Mouse (Mus musculus) heart, postnatal 0 days (tissue): ENCODE data around the gene Actn3. TPM values are rescaled to one million over a fixed set of nuclear protein-coding genes. Genes with fewer than 3 reads are reported as not detected.
"Not testable (repeated sequence)": the region's sequence is repeated elsewhere in the genome, so short reads cannot be mapped to it uniquely, and the experiment has no call there.

Experiments
- ATAC-seq: fragments of 200-750 bp; cut with Nextera tagmentation; 2 replicates; pipeline ENCODE4 v1.8.0; 2017; ENCODE audit warnings: low read depth, moderate number of reproducible peaks, moderate library complexity; ENCODE audit not compliant: insufficient read depth
- DNase-seq: peaks from one replicate; pipeline ENCODE4 v3.0.0-alpha.2; 2016; ENCODE audit warnings: low spot score
- H3K27ac ChIP-seq: fragments of 300-500 bp; sonication (generic); 2 replicates; pipeline ENCODE4 v1.5.1; 2014; ENCODE audit warnings: low read depth, mild to moderate bottlenecking
- H3K27me3 ChIP-seq: fragments of 300-500 bp; sonication (generic); 2 replicates; pipeline ENCODE4 v1.6.1; 2014; ENCODE audit warnings: low read length, mixed read lengths; ENCODE audit not compliant: control insufficient read depth, insufficient read depth
- H3K36me3 ChIP-seq: fragments of 300-500 bp; sonication (generic); replicated peaks from 2 replicates; pipeline ENCODE4 v1.6.1; 2014; ENCODE audit warnings: low read length, mixed read lengths; ENCODE audit not compliant: control insufficient read depth, insufficient read depth
- H3K4me1 ChIP-seq: fragments of 300-500 bp; sonication (generic); 2 replicates; pipeline ENCODE4 v1.6.1; 2014; ENCODE audit warnings: antibody characterized with exemption; ENCODE audit not compliant: control insufficient read depth, insufficient read depth
- H3K4me2 ChIP-seq: fragments of 300-500 bp; sonication (generic); 2 replicates; pipeline ENCODE4 v1.6.1; 2014; ENCODE audit warnings: low read depth, mild to moderate bottlenecking, low read length, moderate library complexity
- H3K4me3 ChIP-seq: fragments of 300-500 bp; sonication (generic); 2 replicates; pipeline ENCODE4 v1.5.1; 2014; ENCODE audit warnings: low read depth, low read length
- H3K9ac ChIP-seq: fragments of 300-500 bp; sonication (generic); replicated peaks from 2 replicates; pipeline ENCODE4 v1.6.1; 2014; ENCODE audit warnings: low read depth, low read length, mixed read lengths
- H3K9me3 ChIP-seq: fragments of 300-500 bp; sonication (generic); replicated peaks from 2 replicates; pipeline ENCODE4 v1.6.1; 2016; ENCODE audit warnings: low read length; ENCODE audit not compliant: control insufficient read depth
- CTCF ChIP-seq: IDR thresholded peaks from 2 replicates; pipeline ENCODE4 v1.5.1; 2016; ENCODE audit warnings: antibody characterized with exemption, control low read depth, low read depth
- EP300 ChIP-seq: IDR thresholded peaks from 2 replicates; pipeline ENCODE4 v1.6.1; 2016; ENCODE audit warnings: antibody characterized with exemption, low read depth
- WGBS: fragments of 180-500 bp; shearing (Covaris S2); extraction: QIAGEN DNeasy Blood & Tissue Kit; methylation state at CpG from one replicate; pipeline ENCODE4 v1.1.7; 2014; 5-methylcytosine and 5-hydroxymethylcytosine counted together
- polyA plus RNA-seq: library from polyadenylated mRNA; unstranded; fragments of >200 nt; fragmentation: Nextera tagmentation; extraction: Ambion mirVana; gene quantifications from 2 replicates; pipeline ENCODE4 v1.2.1, GENCODE M21; 2015
- total RNA-seq: library from RNA; depleted of rRNA; stranded (reverse); fragments of >200 nt; gene quantifications from 2 replicates; pipeline ENCODE4 v1.2.3, GENCODE M21; 2014; ENCODE audit warnings: low replicate concordance

Gene Actn3
- total and polyA plus RNA-seq, 2 experiments from 2014 or later, result 0.72 to 0.95 TPM

DNA sequence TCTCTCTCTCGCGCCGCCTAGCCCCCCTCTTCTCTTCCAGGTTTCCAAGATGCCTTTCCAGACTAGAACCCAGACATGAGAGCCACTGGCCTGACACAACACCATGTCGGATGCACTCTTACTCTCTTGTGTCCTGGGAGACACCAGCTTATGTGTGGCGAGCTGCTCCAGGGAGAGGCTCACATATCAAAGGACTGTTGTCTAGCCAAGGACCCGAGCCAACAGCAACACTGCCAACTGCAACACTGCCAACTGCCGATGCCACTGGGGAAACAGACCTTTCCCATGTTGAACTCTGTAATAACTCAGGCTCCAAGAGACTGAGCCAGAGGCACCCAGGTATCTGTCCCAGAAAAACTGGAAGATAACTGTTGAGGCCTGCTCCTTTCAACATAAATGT lies 48.6 kb downstream of the Actn3 start:
- H3K36me3 ChIP-seq, result peaks cover 6% of the 10 kb centered on the region; the same call in 1 of the 2 replicates

DNA sequence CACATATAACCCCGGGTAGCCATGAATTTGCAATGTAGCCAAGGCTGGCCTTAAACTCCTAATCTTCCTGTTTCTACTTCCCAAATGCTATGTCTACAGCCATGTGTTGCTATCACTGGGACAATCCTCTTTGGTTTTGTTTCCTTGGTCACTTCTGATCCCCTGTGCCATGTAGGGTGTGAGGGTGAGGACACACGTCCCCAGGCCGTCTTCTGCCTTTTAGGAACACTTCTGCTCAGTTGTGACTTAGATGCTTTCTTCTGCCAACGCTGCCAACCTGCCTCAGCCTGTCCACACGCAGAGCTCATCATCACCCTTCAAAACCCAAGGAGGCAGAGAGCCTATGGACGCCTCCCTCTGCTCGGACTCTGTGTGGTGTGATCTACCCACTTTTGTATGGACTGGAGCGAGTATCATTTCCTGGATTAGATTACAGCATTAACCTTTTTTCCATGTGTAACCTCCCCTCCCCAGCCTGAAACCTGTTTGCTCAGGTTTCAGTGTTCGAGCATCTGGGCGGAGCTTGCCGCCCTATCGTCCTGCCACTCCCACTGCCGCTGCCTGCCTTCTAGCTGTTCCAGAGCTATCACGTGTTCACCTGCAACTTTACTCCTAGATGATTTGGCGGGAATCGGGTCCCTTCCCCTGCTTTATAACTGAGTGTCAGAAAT lies 49.1 kb downstream of the Actn3 start:
- ATAC-seq, result no peak

More for the DNA sequence above, 48.6 kb downstream of the Actn3 start:
- no peaks in the 10 kb centered on the region for H3K9me3 ChIP-seq
- H3K9ac ChIP-seq, result no peak overlapping the region
- H3K27ac ChIP-seq, result no peak overlapping the region
- H3K4me1 ChIP-seq, result no peaks in the 10 kb centered on the region
- TF ChIP-seq EP300 (no peak), CTCF (0 out of 2 replicates have a peak, but pooled peaks have one; percentile 8)
- no peaks in the 10 kb centered on the region for H3K27me3 ChIP-seq
- no peak overlapping the region for H3K4me3 ChIP-seq
- DNase-seq, result no peak
- 48% methylated on average over 7 of the region's 7 CpGs for WGBS
- no peak overlapping the region for H3K4me2 ChIP-seq
- no peak; the same call in 1 of the 2 replicates for ATAC-seq

DNA sequence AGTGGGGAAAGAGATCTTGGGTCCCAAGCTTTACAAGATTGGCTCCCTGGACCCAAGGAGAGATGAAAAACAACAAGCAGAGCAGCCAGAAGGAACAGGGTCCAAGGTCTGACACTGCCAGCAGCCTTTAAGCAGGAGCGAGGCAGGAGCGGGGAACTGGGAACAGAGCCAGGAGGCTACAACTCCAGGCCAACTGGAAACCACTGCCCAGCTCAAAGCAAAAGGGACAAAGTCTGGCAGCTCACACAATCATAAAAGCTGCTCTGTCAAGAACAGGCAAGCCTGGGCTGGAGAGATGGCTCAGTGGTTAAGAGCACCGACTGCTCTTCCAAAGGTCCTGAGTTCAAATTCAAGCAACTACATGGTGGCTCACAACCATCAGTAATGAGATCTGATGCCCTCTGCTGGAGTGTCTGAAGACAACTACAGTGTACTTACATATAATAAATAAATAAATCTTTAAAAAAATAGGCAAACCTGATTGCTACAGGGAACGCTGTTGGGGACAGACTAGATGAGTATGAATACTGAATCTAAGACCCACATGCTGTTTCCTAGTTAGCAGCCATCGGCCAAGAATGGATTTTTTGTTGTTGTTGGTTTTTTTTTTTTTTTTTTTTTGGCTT lies 56.9 kb downstream of the Actn3 start:
- H3K27ac ChIP-seq, result no peak overlapping the region
- no peaks in the 10 kb centered on the region for H3K27me3 ChIP-seq
- no peak overlapping the region for H3K9ac ChIP-seq
- ATAC-seq (peak; percentile 44), DNase-seq (peak; percentile 23)
- TF ChIP-seq EP300 (no peak), CTCF (no peak)
- no peak overlapping the region for H3K4me3 ChIP-seq
- no peaks in the 10 kb centered on the region for H3K9me3 ChIP-seq
- WGBS, result 49% methylated on average over 5 of the region's 5 CpGs
- H3K4me1 ChIP-seq, result no peaks in the 10 kb centered on the region
- H3K4me2 ChIP-seq, result no peak overlapping the region
- H3K36me3 ChIP-seq, result no peaks in the 10 kb centered on the region

More for the DNA sequence above, 49.1 kb downstream of the Actn3 start:
- H3K36me3 ChIP-seq, result peaks cover 6% of the 10 kb centered on the region; the same call in 1 of the 2 replicates
- H3K9ac ChIP-seq, result no peak overlapping the region
- no peaks in the 10 kb centered on the region for H3K4me1 ChIP-seq
- H3K4me3 ChIP-seq, result no peak overlapping the region
- H3K27me3 ChIP-seq, result no peaks in the 10 kb centered on the region
- H3K4me2 ChIP-seq, result no peak overlapping the region
- no peak overlapping the region for H3K27ac ChIP-seq
- TF ChIP-seq EP300 (no peak), CTCF (no peak)
- H3K9me3 ChIP-seq, result no peaks in the 10 kb centered on the region
- no peak for DNase-seq
- 67% methylated on average over 16 of the region's 16 CpGs for WGBS

DNA sequence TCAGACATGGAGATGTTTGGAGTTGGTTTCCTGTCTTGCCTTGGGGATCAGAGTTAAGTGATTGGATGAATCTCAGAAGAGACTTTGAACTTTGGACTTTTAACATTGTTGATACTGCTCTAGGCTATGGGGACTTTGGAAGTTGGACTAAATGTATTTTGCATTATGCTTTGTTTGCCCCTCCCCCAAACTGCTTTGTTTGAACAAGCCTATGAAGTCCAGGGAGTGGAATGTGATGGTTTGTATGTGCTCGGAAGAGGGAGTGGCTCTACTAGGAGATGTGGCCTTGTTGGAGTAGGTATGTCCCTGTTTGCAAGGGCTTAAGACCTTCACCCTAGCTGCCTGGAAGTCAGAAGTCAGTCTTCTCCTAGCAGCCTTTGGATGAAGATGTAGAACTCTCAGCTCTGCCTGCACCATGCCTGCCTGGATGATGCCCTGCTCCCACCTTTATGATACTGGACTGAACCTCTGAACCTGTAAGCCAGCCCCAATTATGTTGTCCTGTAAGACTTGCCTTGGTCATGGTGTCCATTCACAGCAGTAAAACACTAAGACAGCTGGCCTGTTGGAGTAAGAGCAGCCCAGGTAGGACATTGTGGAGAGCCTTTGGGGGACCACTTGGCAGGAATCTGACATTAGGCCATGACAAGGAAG lies 60.4 kb downstream of the Actn3 start:
- Histone ChIP-seq H3K27me3 (no peaks in the 10 kb centered on the region), H3K4me3 (no peak overlapping the region), H3K36me3 (no peaks in the 10 kb centered on the region), H3K9me3 (no peaks in the 10 kb centered on the region), H3K9ac (no peak overlapping the region), H3K4me1 (0 out of 2 replicates have a peak, but pooled peaks cover 1% of the 10 kb centered on the region), H3K27ac (no peak overlapping the region), H3K4me2 (no peak overlapping the region)
- TF ChIP-seq CTCF (no peak), EP300 (no peak)
- ATAC-seq (no peak), DNase-seq (no peak)
- WGBS, result 57% methylated on average over 1 of the region's 1 CpGs

DNA sequence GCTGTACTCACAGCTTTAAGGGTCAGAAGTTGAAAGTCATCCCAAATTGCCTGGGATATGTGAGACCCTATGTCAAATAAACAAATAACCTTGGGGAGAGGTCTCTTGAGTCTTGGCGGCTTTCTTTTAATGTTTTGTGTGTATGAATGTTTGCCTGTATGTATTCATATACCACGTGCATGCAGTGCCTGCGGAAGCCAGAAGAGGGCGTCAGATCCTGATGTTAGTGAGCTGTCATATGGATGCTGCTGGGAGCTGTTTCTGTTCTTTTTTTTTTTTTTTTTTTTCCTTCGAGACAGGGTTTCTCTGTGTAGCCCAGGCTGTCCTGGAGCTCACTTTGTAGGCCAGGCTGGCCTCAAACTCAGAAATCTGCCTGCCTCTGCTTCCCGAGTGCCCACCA lies 64.7 kb downstream of the Actn3 start:
- H3K9me3 ChIP-seq, result no peaks in the 10 kb centered on the region

DNA sequence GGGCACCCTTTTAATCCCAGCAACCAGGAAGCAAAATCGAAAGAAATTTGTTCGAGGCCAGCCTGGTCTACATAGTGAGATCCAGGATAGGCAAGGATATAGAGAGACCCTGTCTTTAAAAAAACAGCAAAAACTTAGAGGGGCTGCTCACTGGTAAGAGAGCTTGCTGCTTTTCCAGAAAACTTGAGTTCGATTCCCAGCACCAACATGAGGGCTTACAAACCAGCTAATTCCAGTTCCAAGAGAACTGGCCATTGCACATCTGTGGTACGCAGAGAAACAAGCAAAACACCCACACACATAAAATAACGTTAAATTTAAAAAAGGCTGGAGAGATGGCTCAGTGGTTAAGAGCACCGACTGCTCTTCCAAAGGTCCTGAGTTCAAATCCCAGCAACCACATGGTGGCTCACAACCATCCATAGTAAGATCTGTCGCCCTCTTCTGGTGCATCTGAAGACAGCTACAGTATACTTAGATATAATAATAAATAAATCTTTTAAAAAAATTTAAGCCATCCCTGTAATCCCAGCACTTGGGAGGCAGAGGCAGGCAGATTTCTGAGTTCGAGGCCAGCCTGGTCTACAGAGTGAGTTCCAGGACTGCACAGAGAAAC lies 65.3 kb downstream of the Actn3 start:
- H3K9ac ChIP-seq, result peak overlapping the region; percentile 70
- peak overlapping the region; percentile 77 for H3K4me3 ChIP-seq
- H3K9me3 ChIP-seq, ATAC-seq, DNase-seq, H3K27me3 ChIP-seq, H3K36me3 ChIP-seq: not testable (repeated sequence)
- H3K27ac ChIP-seq, result peak overlapping the region; percentile 93
- peak overlapping the region; percentile 53 for H3K4me2 ChIP-seq
- 78% methylated on average over 8 of the region's 8 CpGs for WGBS
- peaks cover 18% of the 10 kb centered on the region; the same call in 1 of the 2 replicates for H3K4me1 ChIP-seq

More for the DNA sequence above, 64.7 kb downstream of the Actn3 start:
- ATAC-seq, result no peak
- TF ChIP-seq CTCF (peak; percentile 8; the same call in 1 of the 2 replicates), EP300 (no peak)
- H3K4me2 ChIP-seq, result no peak overlapping the region
- H3K4me3 ChIP-seq, result no peak overlapping the region
- H3K36me3 ChIP-seq, result no peaks in the 10 kb centered on the region
- no peaks in the 10 kb centered on the region for H3K27me3 ChIP-seq
- DNase-seq, result no peak
- WGBS, result 81% methylated on average over 6 of the region's 6 CpGs
- no peak overlapping the region for H3K27ac ChIP-seq
- H3K9ac ChIP-seq, result no peak overlapping the region
- peaks cover 18% of the 10 kb centered on the region; the same call in 1 of the 2 replicates for H3K4me1 ChIP-seq
